Mouse (Mus musculus) layer of hippocampus, adult 2 months (tissue): Measurements from ENCODE around the gene Kdsr. TPM values are rescaled to one million over a fixed set of nuclear protein-coding genes. Genes with fewer than 3 reads are reported as not detected.

ENCODE experiments used
- DNase-seq, 2 experiments: peaks; one replicate each; pipeline ENCODE4 v3.0.0; 2022; ENCODE audit warnings: low spot score in 2 of 2
- H3K27ac ChIP-seq: fragments of 200-600 bp; 2 replicates; pipeline ENCODE4 v1.8.1; 2022
- H3K4me3 ChIP-seq: fragments of 200-600 bp; 2 replicates; pipeline ENCODE4 v1.8.1; 2022; ENCODE audit warnings: mild to moderate bottlenecking
- CTCF ChIP-seq: fragments of 200-600 bp; conservative IDR thresholded peaks from 2 replicates; pipeline ENCODE4 v1.8.1; 2022; ENCODE audit warnings: antibody characterized with exemption, mild to moderate bottlenecking, moderate library complexity
- total RNA-seq, 2 experiments: library from RNA; stranded (reverse); gene quantifications; 2 replicates each; pipeline ENCODE4 v1.2.3; 2021

Gene Kdsr
- total RNA-seq, 2 experiments from 2014 or later, result 28.1 to 28.9 TPM

DNA sequence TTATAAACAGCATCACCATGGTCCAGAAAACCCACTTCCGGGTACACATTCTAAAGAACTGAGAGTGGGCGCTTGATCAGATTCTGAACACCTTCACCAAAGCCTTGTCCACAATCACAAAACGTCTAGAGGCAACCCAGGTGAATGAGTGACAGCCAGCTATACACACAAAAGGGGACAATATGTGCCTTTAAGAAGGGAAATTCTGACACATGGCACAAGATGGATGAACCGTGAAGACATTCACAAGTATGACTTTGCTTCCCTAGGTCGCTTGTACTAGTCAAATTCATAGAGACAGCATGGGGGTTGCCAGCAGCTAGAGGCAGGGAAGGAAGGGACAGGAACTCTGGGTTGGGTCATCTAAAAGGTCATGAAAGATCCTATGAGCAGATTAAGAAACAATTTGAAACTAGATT is 81.5 kb downstream of the Kdsr start:
- no peak for DNase-seq
- TF ChIP-seq CTCF, result no peak
- Histone ChIP-seq H3K4me3 (no peak overlapping the region), H3K27ac (no peak overlapping the region)

Other genes with a start within 250 kb of the Kdsr start
- gene Bcl2, start 45.5 kb downstream of the Kdsr start, total RNA-seq, result 1 to 10 TPM; 7.8 to 8.1 TPM
- 10 to 100 TPM; 55.7 to 62.0 TPM for gene Vps4b, start 37.0 kb upstream of the Kdsr start, total RNA-seq
- not detected for gene Serpinb5, start 101.4 kb upstream of the Kdsr start, total RNA-seq
- gene Serpinb12, start 174.7 kb upstream of the Kdsr start, total RNA-seq, result not detected
- not detected for gene Serpinb13, start 221.3 kb upstream of the Kdsr start, total RNA-seq